Mouse (Mus musculus) liver, adult 2 months (tissue): ENCODE measurements at regions not wholly inside any gene's neighbourhood (a gene's known extent, or its start where the extent isn't known, plus 50 kb on each side); places are given as distances from the start of the nearest gene placed in this dataset.

Source experiments
- CTCF ChIP-seq: fragments of 200-500 bp; IDR thresholded peaks from 2 replicates; pipeline ENCODE4 v1.5.1; 2011; ENCODE audit warnings: low read depth, low read length, control low read depth
- POLR2A ChIP-seq: fragments of 200-500 bp; IDR thresholded peaks from 2 replicates; pipeline ENCODE4 v1.6.1; 2011; ENCODE audit warnings: low read length, control low read depth; ENCODE audit not compliant: insufficient read depth; ENCODE audit errors: extremely low read depth

DNA sequence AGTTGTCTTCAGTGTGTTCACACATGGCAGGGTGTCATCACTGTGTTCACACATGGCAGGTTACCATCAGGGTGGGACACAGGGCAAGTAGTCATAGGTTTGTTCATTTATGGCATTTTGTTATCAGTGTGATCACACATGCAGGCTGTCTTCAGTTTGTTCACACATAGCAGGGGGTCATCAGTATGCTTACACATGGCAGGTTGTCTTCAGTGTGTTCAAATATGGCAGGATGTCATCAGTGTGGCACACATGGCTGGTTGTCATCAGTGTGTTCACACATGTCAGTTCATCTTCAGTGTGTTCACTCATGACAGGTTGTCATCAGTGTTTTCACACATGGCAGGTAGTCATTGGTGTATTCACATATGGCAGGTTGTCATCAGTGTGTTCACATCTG lies 69.9 kb upstream of the Myom1 start:
- TF ChIP-seq CTCF (no peak), POLR2A (no peak)
